Mouse (Mus musculus) forebrain, embryonic 12.5 days (tissue): ENCODE measurements around the gene Cdhr3. TPM values are rescaled to one million over a fixed set of nuclear protein-coding genes. Genes with fewer than 3 reads are reported as not detected.

Experiments
- microRNA-seq: library from miRNA; unstranded; fragments of <30 nt; microRNA quantifications from one replicate; pipeline ENCODE4, GENCODE M21; 2017
- polyA plus RNA-seq: library from polyadenylated mRNA; unstranded; fragments of >200 nt; fragmentation: Nextera tagmentation; extraction: Ambion mirVana; gene quantifications from 2 replicates; pipeline ENCODE4 v1.2.1, GENCODE M21; 2016

The Cdhr3 gene
- polyA plus RNA-seq, 1 experiment from 2014 or later: 0.18 TPM

Small RNA genes lying within 50 kb of the gene (microRNA-seq; reads per million reads assigned to microRNA genes)
- gene Gm22904: not detected

Other genes starting within 250 kb of the Cdhr3 start
- 44.5 and 47.1 TPM in 2 replicates for gene Sypl, start 139.0 kb downstream of the Cdhr3 start, polyA plus RNA-seq
- 12.8 and 15.0 TPM in 2 replicates for gene Atxn7l1, start 54.8 kb upstream of the Cdhr3 start, polyA plus RNA-seq